Mouse (Mus musculus) heart, embryonic 16.5 days (tissue): ENCODE measurements at regions not wholly inside any gene's neighbourhood (a gene's known extent, or its start where the extent isn't known, plus 50 kb on each side); places are given as distances from the start of the nearest gene placed in this dataset.

ENCODE experiments used
- ATAC-seq: fragments of 200-750 bp; cut with Nextera tagmentation; replicated peaks from 2 replicates; pipeline ENCODE4 v1.8.0; 2017; ENCODE audit warnings: moderate number of reproducible peaks; ENCODE audit not compliant: insufficient read depth, low FRiP score; ENCODE audit errors: extremely low read depth
- H3K27ac ChIP-seq: fragments of 300-500 bp; sonication (generic); 2 replicates; pipeline ENCODE4 v1.5.1; 2014; ENCODE audit warnings: mild to moderate bottlenecking, low read length, control low read depth, moderate library complexity
- H3K27me3 ChIP-seq: fragments of 300-500 bp; sonication (generic); 2 replicates; pipeline ENCODE4 v1.6.1; 2014; ENCODE audit warnings: low read length, mixed read lengths; ENCODE audit not compliant: control insufficient read depth, insufficient read depth
- H3K36me3 ChIP-seq: fragments of 300-500 bp; sonication (generic); 2 replicates; pipeline ENCODE4 v1.6.1; 2014; ENCODE audit not compliant: control insufficient read depth, insufficient read depth
- H3K4me1 ChIP-seq: fragments of 300-500 bp; sonication (generic); 2 replicates; pipeline ENCODE4 v1.6.1; 2014; ENCODE audit warnings: low read length, mixed read lengths; ENCODE audit not compliant: control insufficient read depth, insufficient read depth
- H3K4me2 ChIP-seq: fragments of 300-500 bp; sonication (generic); 2 replicates; pipeline ENCODE4 v1.6.1; 2014; ENCODE audit warnings: low read depth, mild to moderate bottlenecking, control low read depth, low read length
- H3K4me3 ChIP-seq: fragments of 300-500 bp; sonication (generic); 2 replicates; pipeline ENCODE4 v1.5.1; 2014; ENCODE audit warnings: mild to moderate bottlenecking, control low read depth, low read length
- H3K9ac ChIP-seq: fragments of 300-500 bp; sonication (generic); 2 replicates; pipeline ENCODE4 v1.6.1; 2014; ENCODE audit warnings: low read length, control low read depth
- H3K9me3 ChIP-seq: fragments of 300-500 bp; sonication (generic); replicated peaks from 2 replicates; pipeline ENCODE4 v1.6.1; 2016; ENCODE audit warnings: low read length; ENCODE audit not compliant: control insufficient read depth
- WGBS: fragments of 180-500 bp; shearing (Covaris S2); extraction: QIAGEN DNeasy Blood & Tissue Kit; methylation state at CpG from one replicate; pipeline ENCODE4 v1.1.7; 2014; 5-methylcytosine and 5-hydroxymethylcytosine counted together

- Histone ChIP-seq H3K27me3 (no peaks in the 10 kb centered on the region), H3K9ac (no peak overlapping the region), H3K4me2 (no peak overlapping the region), H3K4me1 (no peaks in the 10 kb centered on the region), H3K36me3 (no peaks in the 10 kb centered on the region), H3K9me3 (no peaks in the 10 kb centered on the region), H3K27ac (no peak overlapping the region), H3K4me3 (no peak overlapping the region)
- ATAC-seq = no peak
- 90% methylated on average over 4 of the region's 4 CpGs for WGBS
Measured at GRCm38 (mm10) chr2:9267675-9268074, 613.4 kb upstream of the 4930412O13Rik start.

DNA sequence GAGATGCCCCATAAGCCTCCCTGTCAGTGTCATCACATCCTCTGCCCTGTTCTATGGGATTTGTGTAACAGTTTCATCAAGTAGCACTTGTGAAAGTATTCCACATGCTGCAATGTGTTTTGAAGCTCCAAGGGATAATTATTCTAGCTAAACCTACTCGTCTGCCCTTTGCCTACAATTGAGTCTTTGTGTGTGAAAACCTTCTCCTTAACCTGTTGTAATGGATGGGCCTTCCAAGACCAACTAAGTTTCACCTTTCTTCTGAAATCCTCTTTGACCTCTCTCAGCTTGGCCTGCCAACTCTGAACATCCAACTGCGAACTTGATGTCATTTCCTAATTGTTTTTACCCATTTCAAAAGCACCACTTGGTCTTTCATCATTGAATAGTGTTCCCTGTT lies 597.6 kb upstream of the 4930412O13Rik start:
- no peak overlapping the region for H3K9ac ChIP-seq
- no peak overlapping the region for H3K4me2 ChIP-seq
- no peaks in the 10 kb centered on the region for H3K36me3 ChIP-seq
- H3K27me3 ChIP-seq = no peaks in the 10 kb centered on the region
- no peaks in the 10 kb centered on the region for H3K9me3 ChIP-seq
- no peak for ATAC-seq
- H3K4me1 ChIP-seq = no peaks in the 10 kb centered on the region
- no peak overlapping the region for H3K27ac ChIP-seq
- no peak overlapping the region for H3K4me3 ChIP-seq
- 72% methylated on average over 2 of the region's 2 CpGs for WGBS

DNA sequence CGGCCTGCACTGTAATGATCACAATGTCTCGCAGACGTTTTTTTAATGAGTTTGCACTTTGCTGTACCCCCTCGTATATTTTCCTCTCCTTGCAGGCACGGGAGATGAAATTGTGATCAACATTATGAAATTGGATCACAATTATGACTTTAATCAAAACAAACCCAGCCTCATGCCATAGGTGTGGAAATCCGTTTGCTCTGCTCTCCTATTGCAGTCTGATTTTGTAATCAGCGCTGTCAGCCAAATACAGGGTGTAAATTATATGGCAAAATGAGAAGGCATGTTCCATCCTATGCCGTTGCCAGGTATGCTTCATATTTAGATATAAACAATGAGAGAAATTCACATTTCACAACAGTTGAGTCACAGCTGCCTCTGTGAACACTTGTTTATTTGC lies 595.3 kb upstream of the 4930412O13Rik start:
- Histone ChIP-seq H3K27ac (no peak overlapping the region), H3K9me3 (no peaks in the 10 kb centered on the region), H3K9ac (no peak overlapping the region), H3K4me1 (no peaks in the 10 kb centered on the region), H3K4me2 (no peak overlapping the region), H3K27me3 (no peaks in the 10 kb centered on the region), H3K36me3 (no peaks in the 10 kb centered on the region), H3K4me3 (no peak overlapping the region)
- 82% methylated on average over 8 of the region's 8 CpGs for WGBS
- no peak for ATAC-seq

DNA sequence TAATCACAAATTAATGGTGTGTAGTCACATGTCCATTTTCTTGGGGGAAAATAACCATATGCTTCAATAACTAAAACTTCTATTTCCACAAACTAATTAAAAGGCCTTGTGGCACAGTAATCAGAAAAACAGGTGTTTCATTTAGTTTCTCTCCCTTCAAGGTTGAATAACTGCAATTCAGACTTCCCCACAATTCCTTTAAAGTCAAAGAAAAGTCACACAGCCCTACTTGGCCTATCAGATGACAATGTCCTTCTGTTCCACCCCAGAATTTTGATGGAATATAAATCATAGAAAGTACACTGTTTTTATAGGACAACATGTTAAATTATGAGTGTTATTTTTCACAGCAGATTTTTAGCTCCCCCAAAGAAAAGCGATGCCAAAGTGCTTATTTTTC lies 594.0 kb upstream of the 4930412O13Rik start:
- H3K27me3 ChIP-seq = no peaks in the 10 kb centered on the region
- H3K9ac ChIP-seq = no peak overlapping the region
- H3K27ac ChIP-seq = no peak overlapping the region
- no peaks in the 10 kb centered on the region for H3K36me3 ChIP-seq
- no peaks in the 10 kb centered on the region for H3K9me3 ChIP-seq
- H3K4me3 ChIP-seq = no peak overlapping the region
- ATAC-seq = no peak
- H3K4me2 ChIP-seq = no peak overlapping the region
- WGBS = 85% methylated on average over 1 of the region's 1 CpGs
- no peaks in the 10 kb centered on the region for H3K4me1 ChIP-seq

- H3K36me3 ChIP-seq = no peaks in the 10 kb centered on the region
- no peak overlapping the region for H3K4me3 ChIP-seq
- no peak overlapping the region for H3K9ac ChIP-seq
- WGBS = 83% methylated on average over 6 of the region's 6 CpGs
- ATAC-seq = no peak
- no peak overlapping the region for H3K4me2 ChIP-seq
- no peaks in the 10 kb centered on the region for H3K4me1 ChIP-seq
- no peaks in the 10 kb centered on the region for H3K27me3 ChIP-seq
- H3K9me3 ChIP-seq = no peaks in the 10 kb centered on the region
- no peak overlapping the region for H3K27ac ChIP-seq
Measured at GRCm38 (mm10) chr2:9287623-9288022, 593.4 kb upstream of the 4930412O13Rik start.

DNA sequence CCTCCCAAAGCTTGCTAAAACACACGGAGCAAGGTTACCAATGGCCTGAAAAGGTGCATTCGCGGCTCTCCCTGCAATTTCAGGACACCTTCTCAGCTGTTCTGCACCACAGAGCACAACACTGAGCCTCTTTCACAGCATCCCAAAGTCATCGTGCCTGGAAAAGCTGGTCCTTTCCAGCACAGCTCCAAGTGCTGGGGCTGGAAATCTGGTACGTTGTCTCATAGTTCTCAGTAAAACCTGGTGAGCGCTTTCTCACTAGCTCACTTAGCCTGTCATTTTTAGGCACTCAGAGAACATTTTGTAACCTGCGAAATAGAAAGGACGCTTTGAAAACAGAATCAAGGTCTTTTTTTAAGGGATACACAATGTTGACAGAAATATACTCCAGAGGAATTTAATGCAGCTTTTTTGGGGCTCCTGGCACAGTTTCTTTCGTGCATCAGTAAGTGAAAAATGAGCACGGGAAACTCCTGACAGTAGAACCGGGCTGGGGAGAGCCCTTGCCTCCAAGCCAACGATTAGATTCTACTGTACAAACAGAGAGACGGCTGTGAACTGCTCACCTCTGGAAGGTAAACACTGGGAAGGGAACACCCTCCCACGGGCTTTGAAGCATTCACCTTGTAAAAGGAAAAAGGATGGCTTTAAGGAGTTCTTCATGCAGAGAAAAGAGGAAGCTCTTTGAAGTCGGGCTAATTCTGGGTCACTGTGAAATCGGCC lies 549.3 kb upstream of the 4930412O13Rik start:
- ATAC-seq = no peak
- no peak overlapping the region for H3K27ac ChIP-seq
- no peaks in the 10 kb centered on the region for H3K4me1 ChIP-seq
- H3K36me3 ChIP-seq = no peaks in the 10 kb centered on the region
- no peak overlapping the region for H3K9ac ChIP-seq
- H3K4me3 ChIP-seq = no peak overlapping the region
- H3K27me3 ChIP-seq = no peaks in the 10 kb centered on the region
- no peak overlapping the region for H3K4me2 ChIP-seq
- WGBS = 55% methylated on average over 16 of the region's 16 CpGs
- H3K9me3 ChIP-seq = no peaks in the 10 kb centered on the region

DNA sequence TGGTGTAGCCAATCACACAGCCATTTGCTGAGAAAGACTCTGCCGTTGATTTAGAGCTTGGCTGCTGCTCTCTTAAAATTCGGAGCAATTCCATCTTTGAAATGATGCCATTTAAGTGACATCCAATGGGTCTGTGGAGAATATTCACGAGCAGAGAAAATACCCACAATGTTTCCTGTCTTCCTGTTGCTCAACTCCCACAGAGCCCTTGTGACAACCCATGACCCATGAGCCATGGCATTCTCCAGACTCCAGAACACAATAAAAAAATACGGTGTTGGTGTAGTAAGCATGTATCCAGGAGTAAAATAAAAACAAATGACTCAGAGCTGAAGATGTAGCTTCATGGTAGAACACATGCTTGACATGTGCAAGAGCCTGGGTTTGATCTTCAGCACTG lies 532.1 kb upstream of the 4930412O13Rik start:
- no peak for ATAC-seq
- H3K9me3 ChIP-seq = no peaks in the 10 kb centered on the region
- WGBS = 63% methylated on average over 4 of the region's 4 CpGs

GRCm38 (mm10) chr2:9349994-9350393 lies 531.1 kb upstream of the 4930412O13Rik start:
- Histone ChIP-seq H3K4me3 (no peak overlapping the region), H3K27me3 (no peaks in the 10 kb centered on the region), H3K9me3 (no peaks in the 10 kb centered on the region), H3K4me1 (no peaks in the 10 kb centered on the region), H3K27ac (no peak overlapping the region), H3K4me2 (no peak overlapping the region), H3K36me3 (no peaks in the 10 kb centered on the region), H3K9ac (no peak overlapping the region)
- no peak for ATAC-seq
- 29% methylated on average over 1 of the region's 1 CpGs for WGBS

More for the DNA sequence above, 532.1 kb upstream of the 4930412O13Rik start:
- H3K9ac ChIP-seq = no peak overlapping the region
- H3K4me2 ChIP-seq = no peak overlapping the region
- H3K4me1 ChIP-seq = no peaks in the 10 kb centered on the region
- H3K36me3 ChIP-seq = no peaks in the 10 kb centered on the region
- no peak overlapping the region for H3K27ac ChIP-seq
- no peak overlapping the region for H3K4me3 ChIP-seq
- no peaks in the 10 kb centered on the region for H3K27me3 ChIP-seq

DNA sequence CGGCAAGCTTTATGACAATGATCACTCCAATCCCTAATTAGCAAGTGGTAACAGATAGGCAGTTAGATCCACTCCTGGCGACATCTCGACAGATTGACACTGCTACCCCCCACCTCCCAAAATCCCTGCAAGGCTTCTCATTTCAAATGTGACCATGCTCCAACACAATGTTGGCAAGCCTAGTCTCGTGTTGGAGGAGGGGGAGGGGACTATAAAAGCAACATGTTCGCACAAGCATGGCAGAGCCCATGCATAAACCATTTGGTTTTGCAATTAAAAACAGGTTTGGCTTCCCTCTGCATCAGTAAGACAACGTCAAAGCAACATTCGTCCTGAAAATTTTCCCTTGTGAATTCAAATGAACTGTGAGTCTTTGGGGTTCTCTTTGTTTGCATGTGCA lies 528.9 kb upstream of the 4930412O13Rik start:
- no peak overlapping the region for H3K27ac ChIP-seq
- no peaks in the 10 kb centered on the region for H3K27me3 ChIP-seq
- H3K9ac ChIP-seq = no peak overlapping the region
- 57% methylated on average over 7 of the region's 7 CpGs for WGBS
- no peaks in the 10 kb centered on the region for H3K9me3 ChIP-seq
- H3K4me1 ChIP-seq = no peaks in the 10 kb centered on the region
- no peak overlapping the region for H3K4me2 ChIP-seq
- no peak for ATAC-seq
- no peak overlapping the region for H3K4me3 ChIP-seq
- H3K36me3 ChIP-seq = no peaks in the 10 kb centered on the region
